Mouse (Mus musculus) mesoderm, embryonic 11.5 days (tissue): Measurements from ENCODE around the gene Fpgt.

ENCODE experiments used
- DNase-seq: peaks from one replicate; pipeline ENCODE4 v3.0.0-alpha.2; 2012; ENCODE audit warnings: low read depth, low spot score

Gene Fpgt

DNA sequence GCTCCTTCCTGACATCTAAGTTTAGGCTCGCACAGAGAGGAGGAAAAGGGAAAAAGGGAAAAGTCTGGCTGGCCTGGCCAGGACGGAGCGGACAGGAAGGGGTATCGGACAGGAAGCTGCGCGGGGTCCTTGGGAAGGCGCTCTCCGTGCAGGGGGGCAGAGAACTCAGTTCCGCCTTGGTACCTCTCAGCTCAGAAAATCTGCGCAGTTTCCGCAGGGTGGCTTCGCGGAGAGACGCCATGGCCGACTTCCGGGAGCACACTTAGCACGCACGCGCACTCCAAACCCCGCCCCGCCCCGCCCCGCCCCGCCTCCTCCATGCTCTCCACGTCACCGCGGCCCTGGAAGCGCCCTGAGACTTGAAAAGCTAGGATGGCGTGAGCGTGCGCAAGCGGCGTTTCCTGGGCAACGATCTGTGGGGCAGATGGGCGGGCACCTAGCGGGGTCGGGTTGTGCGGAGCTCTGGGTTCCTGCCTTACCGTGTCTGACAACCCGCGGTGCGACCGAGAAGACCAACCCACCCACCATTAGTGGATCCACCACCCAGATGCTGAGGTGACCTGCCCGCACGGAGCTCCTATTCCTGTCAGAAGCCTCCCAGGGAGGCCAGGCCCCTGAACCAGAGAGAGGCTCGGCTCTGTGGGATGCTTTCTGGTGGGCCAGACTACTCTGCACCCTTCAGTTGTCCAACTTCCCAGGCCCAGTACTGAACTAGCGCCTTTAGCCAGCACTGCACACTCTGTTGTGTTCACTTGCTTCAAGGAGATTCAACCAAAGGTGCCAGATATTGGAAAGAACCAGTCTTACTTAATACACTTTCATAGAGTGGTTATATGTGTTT is at the start of gene Fpgt, which contains the start of gene Lrriq3:
Gene Fpgt, minus strand, starts transcription at position 288 of the 841 bp plus-strand sequence.
Gene Lrriq3, plus strand, starts transcription at position 319 of the 841 bp plus-strand sequence.
- peak; percentile 95 for DNase-seq

DNA sequence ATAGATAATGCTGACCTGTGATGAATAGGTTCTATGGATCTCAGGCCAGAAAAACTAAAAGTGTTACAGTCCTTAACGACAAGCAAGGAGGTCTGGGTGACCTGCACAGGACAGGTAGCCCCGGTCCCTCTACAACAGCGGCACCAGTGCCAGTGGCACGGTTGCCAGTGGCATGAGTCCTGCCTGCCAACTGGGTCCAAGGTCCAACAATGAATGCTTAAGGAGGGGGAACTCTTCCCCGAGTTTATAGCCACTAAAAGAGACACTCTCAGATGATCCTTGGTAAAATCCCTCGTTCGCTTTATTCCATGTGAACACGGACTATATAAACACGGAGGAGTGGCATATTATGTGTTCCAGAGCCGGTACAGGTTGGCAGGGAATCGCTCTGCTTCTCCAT is 47.8 kb upstream of the Fpgt start:
- no peak for DNase-seq

- no peak for DNase-seq
Measured at GRCm38 (mm10) chr3:155137737-155138136, 44.5 kb upstream of the Fpgt start.

DNA sequence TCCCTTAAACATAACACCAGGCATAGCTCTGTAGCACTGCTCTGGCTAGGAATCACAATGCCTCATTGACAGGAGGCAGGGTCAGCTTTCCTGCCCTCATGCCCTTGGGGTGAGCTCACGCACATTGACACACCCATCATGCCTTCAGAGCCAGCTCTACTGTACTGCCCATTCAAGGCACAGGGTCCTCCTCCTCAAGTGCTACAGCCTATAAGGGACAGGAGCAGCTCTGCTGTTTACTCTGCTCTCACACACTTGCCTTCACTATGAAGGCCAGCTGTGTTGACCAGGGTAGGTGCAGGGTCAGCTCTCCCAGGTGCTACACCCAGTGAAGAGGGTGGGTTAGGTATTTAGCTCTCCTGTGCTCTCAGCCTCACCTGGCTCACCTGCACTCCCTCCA is 12.8 kb upstream of the Fpgt start:
- DNase-seq, result no peak

- DNase-seq, result no peak
Measured at GRCm38 (mm10) chr3:155099266-155099665, 6.1 kb upstream of the Fpgt start.

DNA sequence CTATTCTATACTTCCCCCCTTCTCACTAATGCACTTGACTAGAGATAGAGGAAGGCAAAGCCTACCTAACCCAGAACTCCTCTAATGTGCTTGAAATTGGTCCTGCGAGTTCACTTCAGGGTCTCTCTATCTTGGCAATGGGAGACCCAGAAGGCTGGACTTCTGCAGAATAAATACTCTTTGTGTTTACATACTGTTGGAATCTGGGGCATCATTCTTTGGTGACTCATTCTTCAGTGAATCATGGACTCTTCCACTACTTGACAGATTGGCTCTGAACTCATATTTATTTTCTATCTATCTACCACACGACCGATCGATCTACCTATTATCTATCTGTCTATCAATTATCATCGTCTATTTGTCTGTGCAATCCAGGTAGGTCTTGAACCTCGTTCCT is 1.1 kb downstream of the Fpgt start:
- DNase-seq, result no peak

GRCm38 (mm10) chr3:155077908-155078307 is 15.3 kb downstream of the Fpgt start:
- DNase-seq, result no peak

- DNase-seq, result no peak
Measured at GRCm38 (mm10) chr3:155059449-155059822, 33.8 kb downstream of the Fpgt start.

GRCm38 (mm10) chr3:155058800-155059448 is 34.3 kb downstream of the Fpgt start:
- DNase-seq, result no peak

GRCm38 (mm10) chr3:155057566-155057965 is 35.6 kb downstream of the Fpgt start:
- DNase-seq, result no peak

DNA sequence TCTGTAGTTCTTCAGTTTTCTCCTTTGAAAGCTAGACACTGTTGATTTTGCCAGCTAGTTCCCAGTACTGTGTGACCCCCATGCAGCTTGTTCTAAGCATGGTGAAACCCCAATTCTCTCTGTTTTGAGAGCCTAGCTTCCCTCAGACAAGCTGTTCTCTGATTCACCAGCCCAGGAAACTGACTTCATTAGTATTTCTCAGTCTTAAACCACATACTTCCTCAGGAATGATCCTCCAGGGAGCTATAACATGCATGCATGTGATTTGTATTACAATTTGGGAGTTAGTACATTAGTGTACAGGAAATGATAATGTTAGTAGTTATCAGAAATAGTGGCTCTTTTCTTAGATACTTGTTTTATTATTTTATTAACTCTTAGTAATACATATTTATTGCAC is 36.6 kb downstream of the Fpgt start:
- DNase-seq, result no peak

GRCm38 (mm10) chr3:155055231-155055916 is 37.8 kb downstream of the Fpgt start, which contains the start of gene Tnni3k:
Tnni3k (minus strand) TSS chr3:155055407.
- no peak for DNase-seq

DNA sequence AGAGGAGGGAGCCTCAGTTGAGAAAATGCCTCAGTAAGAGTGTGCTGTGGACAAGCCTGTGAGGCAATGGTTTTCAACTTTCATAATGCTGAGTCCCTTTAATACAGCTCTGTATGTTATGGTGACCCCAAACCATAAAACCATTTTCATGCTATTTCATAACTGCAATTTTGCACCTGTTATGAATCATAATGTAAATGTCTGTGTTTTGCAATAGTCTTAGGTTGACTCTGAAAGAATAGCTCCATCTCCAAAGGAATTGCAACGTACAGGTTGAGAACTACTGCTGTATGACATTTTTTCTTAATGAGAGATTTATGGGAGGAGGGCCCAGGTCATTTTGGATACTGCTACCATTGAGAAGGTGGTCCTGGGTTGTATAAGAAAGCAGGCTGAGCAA is 40.0 kb downstream of the Fpgt start:
- DNase-seq, result no peak

GRCm38 (mm10) chr3:155052021-155052420 is 41.2 kb downstream of the Fpgt start:
- DNase-seq, result no peak

GRCm38 (mm10) chr3:155039012-155039836 is 54.0 kb downstream of the Fpgt start:
- DNase-seq, result no peak
